Mouse (Mus musculus) 416B (cell line): Measurements from ENCODE around the gene Ghr.

Experiments
- DNase-seq: peaks from one replicate; pipeline ENCODE4 v3.0.0; 2011; ENCODE audit warnings: low read depth

The Ghr gene

DNA sequence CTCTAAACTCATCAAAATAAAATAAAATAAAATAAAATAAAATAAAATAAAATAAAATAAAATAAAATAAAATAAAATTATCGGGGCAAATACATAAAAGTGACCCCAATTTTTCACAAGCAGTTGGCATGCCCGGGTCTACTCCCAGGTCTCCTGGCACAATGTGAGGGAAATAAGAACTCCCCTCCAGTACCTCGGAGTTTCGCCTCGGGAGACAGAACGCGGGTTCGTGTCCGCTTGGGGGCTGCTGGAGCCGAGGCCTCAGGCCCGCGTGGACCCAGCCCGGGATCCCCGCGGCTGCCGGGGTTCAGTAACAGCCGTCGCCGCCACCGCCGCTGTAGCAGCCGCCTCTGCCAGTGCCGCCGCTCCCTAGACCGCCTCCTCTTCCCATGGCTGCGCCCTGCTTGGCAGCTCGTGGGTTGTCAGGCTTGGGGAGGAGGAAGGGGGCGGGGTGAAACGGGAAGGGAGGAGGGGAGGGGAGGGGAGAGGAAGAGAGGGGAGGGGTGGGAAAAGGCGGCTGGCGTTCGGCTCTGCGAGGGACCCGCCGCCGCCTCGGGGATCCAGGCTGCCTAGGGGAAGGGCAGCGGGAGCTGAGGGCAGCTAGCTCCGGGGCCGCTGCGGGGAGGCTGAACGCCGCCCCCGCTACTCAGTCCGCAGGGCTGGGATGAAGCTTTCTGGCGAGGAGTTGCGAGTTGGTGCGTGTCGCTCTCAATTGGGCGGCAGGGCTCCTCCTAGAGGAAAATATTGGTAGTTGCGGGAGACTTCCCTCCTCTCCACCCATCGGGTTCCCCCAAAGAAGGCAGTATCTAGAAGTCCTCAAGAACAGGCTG lies at the start of gene Ghr:
Ghr (minus strand) TSS at position 686 of the 830 bp plus-strand sequence.
- peak; percentile 83 for DNase-seq

- DNase-seq: no peak
Measured at GRCm38 (mm10) chr15:3622746-3623145, 39.5 kb upstream of the Ghr start.

GRCm38 (mm10) chr15:3620368-3620767 lies 37.1 kb upstream of the Ghr start:
- DNase-seq: no peak

DNA sequence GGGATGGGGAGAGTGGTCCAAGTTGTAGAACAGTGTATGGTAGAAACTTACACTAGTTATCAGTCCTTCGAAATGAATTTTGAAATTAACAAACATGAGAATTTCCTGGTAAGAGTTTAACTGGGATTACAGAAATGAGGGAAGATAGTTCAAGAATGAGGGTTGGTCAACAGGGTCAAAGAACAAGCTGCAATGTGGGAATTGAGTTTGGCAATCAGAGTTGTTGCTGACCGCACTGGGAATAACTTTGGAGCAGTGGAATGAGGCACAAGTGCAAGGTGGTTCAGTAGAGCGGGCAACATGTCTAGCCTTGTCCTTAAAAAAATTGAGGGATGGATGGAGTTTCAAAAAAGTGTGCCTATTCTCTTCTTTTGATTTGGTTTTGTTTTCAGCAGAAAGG lies 35.0 kb upstream of the Ghr start:
- no peak for DNase-seq

DNA sequence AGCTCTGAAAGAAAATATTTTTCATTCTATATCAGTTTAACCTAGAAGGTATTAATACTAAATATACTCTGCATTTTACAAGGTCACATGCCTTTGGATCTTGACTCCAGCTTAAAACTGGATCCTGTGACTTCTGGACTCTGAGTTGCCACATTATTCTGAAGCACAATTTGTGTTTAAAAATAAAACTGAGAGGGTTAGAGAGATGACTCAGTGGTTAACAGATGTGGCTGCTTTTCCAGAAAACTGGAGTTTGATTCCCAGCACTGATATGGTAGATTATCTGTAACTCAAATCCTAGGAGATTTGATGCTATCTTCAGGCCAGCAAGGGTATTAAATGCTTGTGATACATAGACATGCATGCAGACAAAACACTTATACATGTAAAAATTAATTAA lies 28.7 kb upstream of the Ghr start:
- no peak for DNase-seq

DNA sequence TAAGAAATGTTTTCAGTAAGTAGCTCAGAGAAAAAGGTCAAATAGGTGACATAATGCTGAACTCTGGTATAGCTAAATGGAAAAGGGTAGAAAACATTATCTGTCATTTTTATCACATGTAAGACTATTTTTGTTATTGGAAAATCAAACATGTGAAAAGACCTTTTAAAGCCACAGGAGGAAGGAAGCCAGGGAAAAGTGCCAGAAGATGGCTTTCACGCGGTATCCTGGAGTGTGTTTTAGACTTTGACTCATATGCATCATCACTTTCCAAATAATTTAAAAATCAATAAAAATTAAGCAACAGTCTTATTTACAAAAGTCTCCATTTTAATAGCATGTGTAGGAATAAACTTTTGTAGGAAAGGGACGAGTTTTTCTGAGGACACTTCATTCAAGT lies 24.7 kb upstream of the Ghr start:
- DNase-seq: no peak

- DNase-seq: no peak
Measured at GRCm38 (mm10) chr15:3602098-3602486, 18.8 kb upstream of the Ghr start.

DNA sequence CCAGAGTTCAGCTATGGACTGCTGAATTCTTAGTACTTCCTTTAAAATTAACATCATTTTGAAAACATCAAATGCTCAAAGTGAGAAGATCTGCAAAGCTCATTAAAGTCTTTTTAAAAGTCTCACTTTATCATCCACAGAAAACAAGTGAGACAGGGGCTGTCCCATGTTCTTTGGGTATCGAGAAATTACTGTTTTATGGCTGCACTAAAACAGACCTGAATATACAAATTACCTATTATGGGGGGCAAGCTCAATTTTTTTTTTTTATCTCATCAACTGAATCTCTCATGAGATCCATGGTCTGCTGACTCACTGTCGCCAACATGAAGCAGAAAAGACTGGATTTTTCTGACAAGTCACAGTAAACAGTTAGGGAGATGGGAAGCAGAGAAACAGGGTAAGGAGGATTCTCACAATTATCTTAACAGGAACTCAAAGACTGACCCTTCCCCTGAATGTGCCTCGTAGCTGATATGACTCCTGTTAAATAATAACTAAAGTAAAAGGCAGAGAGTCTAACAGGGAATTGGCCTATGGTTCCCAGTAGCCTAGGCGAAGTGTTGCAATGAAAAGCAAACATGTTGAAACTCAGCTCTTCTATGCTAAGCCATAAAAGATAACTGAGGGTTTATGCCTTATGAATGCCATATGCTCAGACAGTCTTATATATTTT lies 18.3 kb upstream of the Ghr start:
- no peak for DNase-seq

- DNase-seq: peak; percentile 69
Measured at GRCm38 (mm10) chr15:3587879-3588278, 4.6 kb upstream of the Ghr start.

DNA sequence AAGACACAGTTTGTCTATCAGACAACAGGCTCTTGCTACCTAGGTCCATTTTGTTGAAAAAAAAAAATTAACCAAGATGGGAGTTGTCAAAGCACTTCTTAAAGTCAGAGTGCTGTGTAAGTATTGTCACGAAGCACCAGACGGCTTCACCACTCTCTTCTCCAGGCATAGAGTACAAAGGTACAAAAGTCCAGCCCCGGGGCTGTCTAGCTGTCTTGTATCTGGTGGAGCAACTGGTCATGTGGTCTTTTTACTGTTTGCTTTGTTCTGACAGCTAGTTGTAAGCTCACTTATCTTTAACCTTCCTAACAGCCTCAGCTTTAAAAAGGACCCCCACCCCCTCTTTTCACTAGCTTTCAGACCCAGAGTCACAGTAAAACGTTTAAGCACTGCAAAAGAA lies 1.1 kb upstream of the Ghr start:
- no peak for DNase-seq

GRCm38 (mm10) chr15:3581861-3582806 lies 1.2 kb downstream of the Ghr start:
- peak; percentile 68 for DNase-seq

GRCm38 (mm10) chr15:3581337-3581736 lies 2.0 kb downstream of the Ghr start:
- no peak for DNase-seq

DNA sequence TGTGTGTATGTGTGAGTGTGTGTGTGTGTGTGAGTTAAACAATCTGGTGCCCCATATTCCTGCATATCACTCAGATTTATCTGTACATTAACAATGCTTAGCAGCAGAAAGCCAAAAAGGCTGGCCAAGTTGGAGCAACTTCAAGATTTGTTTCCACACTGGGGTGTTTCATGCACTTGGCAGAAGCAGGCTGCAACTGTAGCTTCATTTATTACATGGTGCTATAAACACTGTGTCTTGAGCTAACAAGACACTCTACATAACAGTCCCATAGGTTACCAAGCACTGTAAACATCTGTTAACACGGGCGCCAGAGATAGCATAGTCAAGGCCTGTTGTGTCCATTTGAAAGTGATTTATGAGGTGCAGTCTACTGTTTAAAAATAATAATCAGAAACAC lies 3.1 kb downstream of the Ghr start:
- no peak for DNase-seq

- no peak for DNase-seq
Measured at GRCm38 (mm10) chr15:3578286-3578980, 4.9 kb downstream of the Ghr start.

DNA sequence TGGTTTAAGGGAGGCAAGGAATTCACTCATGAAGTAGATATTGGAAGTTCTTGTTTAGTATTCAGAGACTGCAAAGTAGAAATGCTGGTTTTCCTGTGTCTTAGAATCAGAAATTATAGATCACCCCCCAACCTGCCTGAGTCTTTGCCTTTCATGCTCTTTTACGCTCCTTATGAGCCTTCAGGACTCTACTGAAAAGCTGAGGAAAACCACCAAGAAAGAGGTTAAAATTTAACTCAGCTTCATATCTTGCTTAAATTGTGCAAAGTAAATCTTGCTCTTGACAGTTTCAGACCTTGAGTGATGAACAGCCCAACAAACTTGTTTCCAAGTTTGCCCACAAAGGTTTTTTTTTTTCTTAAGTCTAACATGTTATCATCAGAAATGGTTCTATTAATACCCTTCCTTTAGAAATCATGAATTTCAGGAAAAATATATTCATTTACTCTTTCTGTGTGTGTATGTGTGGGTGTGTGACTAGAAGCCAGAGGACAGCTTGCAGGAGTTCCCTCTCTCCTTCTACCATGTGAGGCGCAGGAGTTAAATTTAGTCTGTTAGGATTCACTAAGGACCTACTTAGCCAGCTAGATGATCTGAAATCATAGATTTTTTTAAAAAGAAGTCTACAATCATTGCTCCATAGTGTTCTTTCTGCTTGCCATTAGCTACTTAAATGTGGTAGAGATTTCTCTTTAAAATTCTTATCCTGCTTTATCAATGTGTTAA lies 14.0 kb downstream of the Ghr start:
- no peak for DNase-seq

- DNase-seq: no peak
Measured at GRCm38 (mm10) chr15:3564570-3564969, 18.7 kb downstream of the Ghr start.

DNA sequence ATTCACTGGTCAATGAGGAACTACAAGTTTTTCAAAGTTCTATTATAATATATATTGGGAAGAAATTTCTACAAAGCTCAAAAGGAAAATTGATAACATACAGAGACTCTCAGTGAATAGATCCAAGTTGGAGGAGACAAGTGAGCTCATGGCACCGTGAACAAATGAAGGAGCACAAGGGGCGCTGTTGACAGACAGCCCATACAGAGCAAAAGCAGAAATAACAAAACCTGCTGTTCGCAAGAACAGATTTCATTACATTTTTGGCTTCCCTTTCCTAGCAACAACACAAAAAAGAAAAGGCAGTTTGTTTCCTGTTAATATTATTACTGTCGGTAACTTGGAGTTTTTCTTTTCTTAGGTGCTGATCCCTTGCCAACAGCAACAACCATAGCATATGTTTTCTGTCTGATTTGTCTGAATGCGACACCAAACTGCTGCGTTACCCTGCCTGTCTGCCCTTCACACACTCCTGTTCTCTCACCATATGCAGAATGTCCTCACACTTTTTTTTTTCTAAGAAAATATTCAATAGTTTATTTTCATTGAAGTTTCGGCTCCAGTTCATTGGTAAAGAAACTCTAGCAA lies 19.3 kb downstream of the Ghr start:
- DNase-seq: no peak

DNA sequence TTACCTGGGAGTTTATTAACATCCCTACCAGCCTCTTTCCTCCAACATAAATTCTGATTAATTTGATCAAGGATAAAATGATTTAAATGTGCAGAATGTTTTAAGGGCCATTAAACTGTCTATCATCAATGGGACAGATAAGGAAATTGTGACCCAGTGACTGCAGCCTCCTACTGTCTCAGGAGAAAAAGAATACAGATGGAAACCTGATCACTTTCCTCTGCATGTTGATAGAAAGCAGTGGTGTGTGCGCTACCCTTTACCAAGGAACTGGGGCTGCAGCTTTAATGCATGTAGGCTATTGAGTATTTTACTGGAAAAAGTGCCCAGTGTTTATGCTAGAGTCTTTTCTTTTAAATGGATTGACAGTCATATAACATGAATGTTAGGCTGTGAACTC lies 19.8 kb downstream of the Ghr start:
- no peak for DNase-seq

DNA sequence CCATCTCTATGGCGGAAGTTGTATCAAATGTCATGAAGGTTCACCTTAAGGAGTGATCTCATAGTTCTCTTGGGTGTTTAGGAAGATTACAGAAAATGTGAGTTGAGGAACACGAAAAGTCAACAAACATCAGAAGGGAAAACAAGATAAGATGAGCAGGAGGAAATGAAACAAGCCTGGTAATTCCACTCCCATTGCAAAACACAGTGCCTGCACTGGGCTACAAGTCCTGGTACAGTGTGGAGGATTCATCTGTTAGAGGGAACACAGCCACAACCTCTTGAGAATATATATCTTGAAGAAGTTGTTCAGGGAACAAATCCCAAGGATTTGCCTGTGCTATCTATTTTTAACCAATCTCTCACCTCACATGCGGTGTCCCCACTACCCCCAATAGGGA lies 24.8 kb downstream of the Ghr start:
- DNase-seq: peak; percentile 5

- DNase-seq: no peak
Measured at GRCm38 (mm10) chr15:3544289-3544688, 39.0 kb downstream of the Ghr start.
